Mouse (Mus musculus) heart, adult 2 months (tissue): Measurements from ENCODE around the gene Slco1a5. TPM values are rescaled to one million over a fixed set of nuclear protein-coding genes. Genes with fewer than 3 reads are reported as not detected.
A peak's percentile ranks its signal among the peaks of the same experiment; 100 is the strongest.

Experiments
- DNase-seq, 2 experiments: peaks; one replicate each; pipeline ENCODE4 v3.0.0; 2021
- H3K27ac ChIP-seq: fragments of 200-600 bp; 2 replicates; pipeline ENCODE4 v1.8.1; 2022
- H3K27me3 ChIP-seq: fragments of 200-500 bp; 2 replicates; pipeline ENCODE4 v1.6.1; 2012; ENCODE audit warnings: mild to moderate bottlenecking, low read length, inconsistent platforms, mixed read lengths; ENCODE audit not compliant: control insufficient read depth, insufficient read depth
- H3K36me3 ChIP-seq: fragments of 200-500 bp; 2 replicates; pipeline ENCODE4 v1.6.1; 2012; ENCODE audit warnings: low read length, inconsistent platforms; ENCODE audit not compliant: control insufficient read depth, insufficient read depth
- H3K4me1 ChIP-seq: fragments of 200-500 bp; 2 replicates; pipeline ENCODE4 v1.6.1; 2011; ENCODE audit warnings: low read length; ENCODE audit not compliant: control insufficient read depth, insufficient read depth
- H3K4me3 ChIP-seq: fragments of 200-600 bp; 2 replicates; pipeline ENCODE4 v1.8.1; 2022
- H3K79me2 ChIP-seq: fragments of 200-500 bp; replicated peaks from 2 replicates; pipeline ENCODE4 v1.6.1; 2012; ENCODE audit warnings: mild to moderate bottlenecking, inconsistent platforms, low read length, moderate library complexity, mixed read lengths; ENCODE audit not compliant: control insufficient read depth, insufficient read depth
- H3K9ac ChIP-seq: fragments of 200-500 bp; 2 replicates; pipeline ENCODE4 v1.6.1; 2012; ENCODE audit warnings: low read depth, mild to moderate bottlenecking, control low read depth, inconsistent platforms, low read length, mixed read lengths
- CTCF ChIP-seq: fragments of 200-600 bp; IDR thresholded peaks from 2 replicates; pipeline ENCODE4 v1.8.1; 2022; ENCODE audit warnings: antibody characterized with exemption, mild to moderate bottlenecking, moderate library complexity
- EP300 ChIP-seq: fragments of 200-500 bp; IDR thresholded peaks from 2 replicates; pipeline ENCODE4 v1.6.1; 2011; ENCODE audit warnings: low read depth, low read length, control low read depth; ENCODE audit not compliant: insufficient read depth
- POLR2A ChIP-seq: fragments of 200-500 bp; IDR thresholded peaks from 2 replicates; pipeline ENCODE4 v1.6.1; 2011; ENCODE audit warnings: mild to moderate bottlenecking, low read depth, low read length, control low read depth; ENCODE audit not compliant: insufficient read depth
- WGBS: fragments of 180-500 bp; shearing (Covaris S2); methylation state at CpG from one replicate; pipeline ENCODE4 v1.1.7; 2018; 5-methylcytosine and 5-hydroxymethylcytosine counted together
- intact Hi-C: fragments of 180-260 bp; cut with DNase I; formaldehyde crosslinking; loops from one replicate; pipeline ENCODE4 v1.15.1; 2025
- long read RNA-seq: library from polyadenylated mRNA; stranded (forward); transcript quantifications from one replicate; pipeline ENCODE4 v2.0.0, GENCODE M21; 2021
- polyA plus RNA-seq: library from polyadenylated mRNA; depleted of rRNA; stranded (reverse); fragments of >200 nt; gene quantifications from 2 replicates; pipeline ENCODE4 v1.2.3, GENCODE M21; 2012; rRNA removed
- total RNA-seq, 2 experiments: library from RNA; stranded (reverse); gene quantifications; 2 replicates each; pipeline ENCODE4 v1.2.3; 2021

Gene Slco1a5
- total RNA-seq (not detected), polyA plus RNA-seq (0.06 TPM in 1 of 2 replicates, not detected in the other)
- long read RNA-seq, result 0 reads

DNA sequence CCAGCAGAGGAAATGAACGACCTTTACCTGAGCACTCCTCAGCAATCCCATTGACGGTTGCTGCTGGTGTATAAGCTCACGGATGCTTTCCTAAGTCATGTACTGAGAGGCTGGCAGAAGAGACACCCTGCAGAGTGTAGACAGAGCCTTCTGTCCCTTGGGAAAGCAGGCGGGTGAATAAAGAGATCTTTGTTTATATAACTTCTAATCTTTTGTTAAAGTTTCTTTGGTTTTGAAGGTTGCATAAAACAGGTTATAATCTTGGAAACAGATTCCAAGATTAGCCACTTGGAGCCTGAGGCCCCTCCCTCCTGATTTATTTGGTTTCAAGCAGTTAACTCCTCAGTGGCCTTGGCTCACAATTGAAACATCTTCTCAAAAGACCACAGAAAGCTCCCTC is at the start of gene Slco1a5:
Gene Slco1a5 (minus strand): TSS at position 101 of the 400 bp plus-strand sequence.
- H3K4me1 ChIP-seq, result no peaks in the 10 kb centered on the region
- no peaks in the 10 kb centered on the region for H3K79me2 ChIP-seq
- H3K4me3 ChIP-seq, result no peak within 1 kb of the TSS
- no peak within 1 kb of the TSS for H3K27ac ChIP-seq
- no peaks in the 10 kb centered on the region for H3K27me3 ChIP-seq
- WGBS, result 31% methylated on average over 4 of the region's 4 CpGs
- no peak for DNase-seq
- intact Hi-C loops, result no loop called here
- no peaks in the 10 kb centered on the region for H3K36me3 ChIP-seq
- TF ChIP-seq POLR2A (no peak), CTCF (no peak), EP300 (no peak)
- no peak within 1 kb of the TSS for H3K9ac ChIP-seq

DNA sequence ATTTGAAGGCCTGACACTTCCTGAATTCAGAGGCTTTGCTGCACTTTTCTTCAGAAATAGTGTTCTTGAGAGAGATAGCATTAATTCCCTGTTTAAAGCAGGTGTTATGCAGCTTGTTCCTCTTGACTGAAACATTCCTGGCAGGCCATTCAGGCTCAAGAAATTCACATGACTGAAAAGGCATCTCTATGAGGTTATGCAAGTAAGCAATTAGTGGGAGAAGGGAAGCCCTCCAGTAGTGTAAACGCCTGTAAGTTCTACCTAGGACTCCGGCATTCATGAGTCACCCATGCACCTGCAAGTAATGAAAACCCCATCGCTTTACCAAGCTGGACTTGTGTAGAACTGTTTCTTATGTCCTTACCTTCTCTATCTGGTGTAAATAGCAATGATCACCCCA is 46.8 kb upstream of the Slco1a5 start:
- TF ChIP-seq EP300, result no peak
- TF ChIP-seq CTCF, result no peak
- TF ChIP-seq POLR2A, result no peak
- intact Hi-C loops, result no loop called here
- Histone ChIP-seq H3K27ac (no peak overlapping the region), H3K9ac (no peak overlapping the region), H3K4me1 (no peaks in the 10 kb centered on the region), H3K27me3 (no peaks in the 10 kb centered on the region), H3K79me2 (no peaks in the 10 kb centered on the region), H3K4me3 (no peak overlapping the region), H3K36me3 (no peaks in the 10 kb centered on the region)
- no peak for DNase-seq
- 90% methylated on average over 3 of the region's 3 CpGs for WGBS

DNA sequence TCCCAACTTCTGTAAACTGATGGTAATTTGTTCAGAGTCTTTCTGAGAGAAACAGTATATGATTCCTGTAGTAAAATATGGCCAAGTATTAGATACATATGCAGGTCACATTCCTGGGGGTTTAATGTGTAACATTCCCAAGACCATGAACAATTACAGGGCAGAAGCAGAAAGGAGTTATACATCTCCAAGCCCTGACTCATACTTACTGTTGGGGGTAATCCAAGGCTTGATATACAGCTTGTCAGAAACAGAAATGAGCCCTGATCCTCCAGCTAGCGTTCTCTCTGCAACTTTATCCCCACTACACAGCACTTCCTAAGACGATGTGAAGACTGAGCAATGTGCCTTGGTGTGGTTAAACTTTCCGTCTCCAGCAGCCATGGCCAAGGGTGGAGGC is 44.8 kb upstream of the Slco1a5 start:
- H3K79me2 ChIP-seq, result no peaks in the 10 kb centered on the region
- H3K36me3 ChIP-seq, result no peaks in the 10 kb centered on the region
- TF ChIP-seq POLR2A, result no peak
- H3K27me3 ChIP-seq, result no peaks in the 10 kb centered on the region
- no peak overlapping the region for H3K27ac ChIP-seq
- intact Hi-C loops, result no loop called here
- 90% methylated on average over 3 of the region's 3 CpGs for WGBS
- H3K4me1 ChIP-seq, result no peaks in the 10 kb centered on the region
- H3K4me3 ChIP-seq, result no peak overlapping the region
- DNase-seq, result no peak
- no peak overlapping the region for H3K9ac ChIP-seq

DNA sequence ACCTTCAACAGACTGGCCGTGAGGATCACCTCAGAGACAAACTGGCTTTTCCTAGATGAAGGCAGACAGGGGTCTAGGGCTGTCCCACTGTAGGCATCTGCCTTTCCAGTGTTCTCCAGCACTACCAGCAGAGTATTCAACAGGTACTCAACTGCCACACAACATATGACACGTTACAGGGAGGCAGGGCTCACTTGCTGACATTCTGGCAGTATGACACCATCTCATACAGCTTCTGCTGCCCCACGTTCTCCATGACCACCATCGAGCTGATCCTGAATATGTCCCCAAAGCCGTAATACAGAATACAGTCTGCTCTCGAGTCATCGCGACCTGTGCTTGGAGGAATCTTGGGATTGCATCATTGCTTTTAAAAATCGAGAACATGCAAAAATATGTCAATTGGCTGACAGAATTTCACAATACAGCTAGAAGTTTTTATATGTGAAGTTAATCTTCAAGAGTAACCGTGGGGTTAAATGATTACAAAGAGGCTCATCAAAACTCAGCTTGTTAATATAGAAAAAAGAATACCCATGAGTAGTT is 43.8 kb upstream of the Slco1a5 start:
- DNase-seq, result no peak
- 87% methylated on average over 10 of the region's 10 CpGs for WGBS
- Histone ChIP-seq H3K4me1 (no peaks in the 10 kb centered on the region), H3K36me3 (no peaks in the 10 kb centered on the region), H3K4me3 (no peak overlapping the region), H3K79me2 (no peaks in the 10 kb centered on the region), H3K27me3 (no peaks in the 10 kb centered on the region), H3K9ac (no peak overlapping the region), H3K27ac (no peak overlapping the region)
- intact Hi-C loops, result no loop called here
- TF ChIP-seq CTCF (no peak), POLR2A (no peak), EP300 (no peak)

DNA sequence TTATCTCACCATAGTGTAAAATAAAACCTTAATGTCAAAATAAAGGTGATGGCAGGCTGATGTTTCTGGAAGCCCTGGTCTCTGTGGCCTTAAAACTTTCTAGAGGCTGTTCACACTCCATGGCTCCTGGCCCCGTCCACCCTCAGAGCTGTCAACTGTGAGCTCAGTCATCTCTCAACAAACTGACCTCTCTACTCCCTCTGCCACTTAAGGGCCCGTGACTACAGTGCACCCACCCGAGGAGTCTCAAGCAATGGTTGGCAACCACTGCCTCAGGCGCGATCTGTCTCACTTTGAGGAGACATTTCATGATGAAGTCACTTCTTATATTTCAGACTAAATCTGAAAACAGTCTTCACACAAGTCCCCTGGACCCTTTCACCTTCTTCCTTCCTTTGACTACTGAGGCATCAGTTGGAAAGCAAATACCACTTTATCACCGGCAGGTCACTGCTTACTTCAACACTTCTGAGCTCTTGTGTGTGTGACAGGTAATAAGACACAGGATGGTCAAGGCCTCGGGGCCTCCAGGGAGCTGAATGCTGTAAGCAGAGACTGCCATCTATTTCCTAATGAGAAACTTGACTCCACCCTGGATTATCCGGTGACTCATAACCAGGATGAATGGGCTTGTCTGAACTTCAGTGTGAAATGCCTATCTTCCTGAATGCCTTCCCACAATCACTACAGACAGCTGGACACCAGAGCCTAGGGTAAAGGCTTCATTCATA is 43.1 kb upstream of the Slco1a5 start:
- no peaks in the 10 kb centered on the region for H3K79me2 ChIP-seq
- 70% methylated on average over 8 of the region's 8 CpGs for WGBS
- TF ChIP-seq CTCF, result no peak
- TF ChIP-seq POLR2A, result no peak
- TF ChIP-seq EP300, result no peak
- DNase-seq, result no peak
- no peak overlapping the region for H3K27ac ChIP-seq
- no peak overlapping the region for H3K4me3 ChIP-seq
- no peaks in the 10 kb centered on the region for H3K36me3 ChIP-seq
- H3K4me1 ChIP-seq, result no peaks in the 10 kb centered on the region
- H3K27me3 ChIP-seq, result no peaks in the 10 kb centered on the region
- intact Hi-C loops, result no loop called here
- H3K9ac ChIP-seq, result no peak overlapping the region

DNA sequence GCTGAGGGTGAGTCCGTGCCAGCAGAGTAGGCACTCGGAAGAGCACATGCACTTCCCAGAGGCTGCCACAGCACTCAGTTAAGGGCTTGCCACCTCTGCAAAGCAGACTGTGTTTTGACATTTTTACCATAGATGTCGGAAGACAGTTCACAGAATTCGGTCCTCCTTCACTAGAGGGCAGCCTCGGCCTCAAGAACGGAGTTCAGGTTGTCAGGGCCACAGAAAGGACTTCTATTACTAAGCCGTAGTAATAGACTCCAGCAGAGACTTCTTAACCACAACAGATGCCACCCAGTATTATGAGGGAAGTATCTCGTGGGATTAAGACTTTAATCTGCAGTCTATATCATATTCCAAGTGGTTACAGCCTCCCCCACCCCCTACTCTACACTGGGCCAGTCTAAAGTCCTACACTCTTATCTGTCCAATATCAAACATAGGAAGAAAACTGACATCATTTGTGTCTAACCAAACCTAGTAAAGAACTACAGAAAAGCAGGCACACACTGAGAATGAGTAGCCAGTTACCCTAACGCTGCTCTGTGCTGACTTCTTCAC is 40.3 kb upstream of the Slco1a5 start:
- Histone ChIP-seq H3K4me3 (no peak overlapping the region), H3K9ac (no peak overlapping the region), H3K27ac (no peak overlapping the region), H3K27me3 (no peaks in the 10 kb centered on the region), H3K79me2 (no peaks in the 10 kb centered on the region), H3K4me1 (no peaks in the 10 kb centered on the region), H3K36me3 (no peaks in the 10 kb centered on the region)
- no peak for TF ChIP-seq EP300
- peak; percentile 45 for TF ChIP-seq CTCF
- intact Hi-C loops, result loop anchor here (1.0 kb wide), 1 partner anchor 156 kb away; no protein-coding TSS in a partner anchor
- no peak for DNase-seq
- WGBS, result 64% methylated on average over 9 of the region's 9 CpGs
